Mouse (Mus musculus): Measurements from ENCODE around the gene 4930550L24Rik. TPM values are rescaled to one million over a fixed set of nuclear protein-coding genes. Genes with fewer than 3 reads are reported as not detected.

Gene 4930550L24Rik
- 9.1 and 11.7 TPM in 2 replicates for polyA plus RNA-seq (2012; rRNA removed)

DNA sequence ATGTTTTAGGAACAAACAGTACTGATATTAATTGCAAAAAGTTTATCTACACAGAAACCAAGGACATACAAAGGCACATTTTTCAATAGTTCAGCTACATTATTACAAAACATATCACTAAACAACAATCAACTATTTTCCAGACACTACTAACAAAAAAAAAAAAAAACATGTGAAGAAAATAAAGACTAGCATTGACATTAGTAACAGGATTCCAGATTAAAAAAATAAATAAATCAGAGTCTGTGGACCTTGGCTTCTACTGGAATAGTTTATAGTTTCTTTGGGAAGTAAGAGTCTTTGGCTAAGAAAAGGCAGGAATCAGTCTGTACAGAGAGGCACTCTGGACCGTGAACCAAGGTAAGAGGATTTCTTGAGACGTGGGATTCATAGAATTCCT lies at the start of gene 4930550L24Rik:
4930550L24Rik (plus strand) TSS at position 301 of the 400 bp plus-strand sequence.
- no peaks in the 10 kb centered on the region for H3K27me3 ChIP-seq (ENCODE audit: control insufficient read depth, insufficient read depth, low read length)
- TF ChIP-seq POLR2A (IDR thresholded peaks at IDR 0.05; ENCODE audit: control insufficient read depth, low read depth, low read length), result no peak
- TF ChIP-seq CTCF (IDR thresholded peaks at IDR 0.05; ENCODE audit: control insufficient read depth, insufficient read depth, insufficient replicate concordance, low read depth, low read length), result no peak
- H3K36me3 ChIP-seq (ENCODE audit: control insufficient read depth, insufficient read depth, low read length), result no peaks in the 10 kb centered on the region
- no peaks in the 10 kb centered on the region for H3K4me1 ChIP-seq (ENCODE audit: control insufficient read depth, insufficient read depth, low read length)
- no peak within 1 kb of the TSS for H3K27ac ChIP-seq (ENCODE audit: control insufficient read depth, insufficient read depth, low read depth, low read length)
- H3K4me3 ChIP-seq (ENCODE audit: control insufficient read depth, low read depth, low read length), result no peak within 1 kb of the TSS

GRCm38 (mm10) chrX:58900753-58901152 lies 8.4 kb upstream of the 4930550L24Rik start:
- Histone ChIP-seq H3K36me3 (ENCODE audit: control insufficient read depth, insufficient read depth, low read length) (no peaks in the 10 kb centered on the region), H3K27ac (ENCODE audit: control insufficient read depth, insufficient read depth, low read depth, low read length) (no peak overlapping the region)

GRCm38 (mm10) chrX:58967969-58968368 lies 58.8 kb downstream of the 4930550L24Rik start:
- H3K36me3 ChIP-seq (ENCODE audit: control insufficient read depth, insufficient read depth, low read length), result no peaks in the 10 kb centered on the region
- no peak overlapping the region for H3K27ac ChIP-seq (ENCODE audit: control insufficient read depth, insufficient read depth, low read depth, low read length)
- no peak overlapping the region for H3K4me3 ChIP-seq (ENCODE audit: control insufficient read depth, low read depth, low read length)
- no peaks in the 10 kb centered on the region for H3K4me1 ChIP-seq (ENCODE audit: control insufficient read depth, insufficient read depth, low read length)
- no peak for TF ChIP-seq CTCF (IDR thresholded peaks at IDR 0.05; ENCODE audit: control insufficient read depth, insufficient read depth, insufficient replicate concordance, low read depth, low read length)
- no peak for TF ChIP-seq POLR2A (IDR thresholded peaks at IDR 0.05; ENCODE audit: control insufficient read depth, low read depth, low read length)
- no peaks in the 10 kb centered on the region for H3K27me3 ChIP-seq (ENCODE audit: control insufficient read depth, insufficient read depth, low read length)

More at GRCm38 (mm10) chrX:58900753-58901152, 8.4 kb upstream of the 4930550L24Rik start:
- no peaks in the 10 kb centered on the region for H3K27me3 ChIP-seq (ENCODE audit: control insufficient read depth, insufficient read depth, low read length)
- TF ChIP-seq CTCF (IDR thresholded peaks at IDR 0.05; ENCODE audit: control insufficient read depth, insufficient read depth, insufficient replicate concordance, low read depth, low read length) (no peak), POLR2A (IDR thresholded peaks at IDR 0.05; ENCODE audit: control insufficient read depth, low read depth, low read length) (no peak)
- no peak overlapping the region for H3K4me3 ChIP-seq (ENCODE audit: control insufficient read depth, low read depth, low read length)
- H3K4me1 ChIP-seq (ENCODE audit: control insufficient read depth, insufficient read depth, low read length), result no peaks in the 10 kb centered on the region

Data from testis, adult 2 months (tissue).